Mouse (Mus musculus): Measurements from ENCODE around the gene Gna13. TPM values are rescaled to one million over a fixed set of nuclear protein-coding genes. Genes with fewer than 3 reads are reported as not detected.

Gna13 gene
- total and polyA plus RNA-seq, 3 experiments, result 32.2 to 57.6 (median 39.3) TPM

- Histone ChIP-seq H3K4me2 (ENCODE audit: insufficient read depth, low read depth, poor library complexity, severe bottlenecking) (no peak overlapping the region), H3K36me3 (replicated peaks in 1 of 2; ENCODE audit: control insufficient read depth in 1 of 2, insufficient read depth in 1 of 2, low read length in 1 of 2) (peaks cover 0 to 10% of the 10 kb centered on the region in 2 experiments), H3K27ac (ENCODE audit: insufficient read depth, low read depth) (no peak overlapping the region), H3K4me3 (replicated peaks in 1 of 3; ENCODE audit: low read depth in 2 of 3, low read length in 2 of 3, poor library complexity in 1 of 3) (no peak overlapping the region), H3K27me3 (replicated peaks) (no peaks in the 10 kb centered on the region), H3K79me2 (replicated peaks; ENCODE audit: control insufficient read depth, extremely low read depth, insufficient read depth, poor library complexity, severe bottlenecking) (no peaks in the 10 kb centered on the region), H3K9ac (ENCODE audit: insufficient read depth, low read depth) (no peak overlapping the region), H3K4me1 (ENCODE audit: control insufficient read depth in 1 of 2, insufficient read depth in 2 of 2) (peaks cover 12 to 44% of the 10 kb centered on the region in 2 experiments), H3K9me3 (replicated peaks; ENCODE audit: low read length) (no peaks in the 10 kb centered on the region)
- in situ Hi-C loops (cut with MboI; ENCODE audit: low pct_ligation_motif_present, low pct_unique_long_range_greater_than_20kb, low sequenced_read_pairs) (no loop called here), dilution Hi-C loops (cut with MboI; ENCODE audit: extremely low pct_ligation_motif_present, extremely low pct_unique_long_range_greater_than_20kb, low sequenced_read_pairs) (no loop called here)
- DNase-seq (ENCODE audit: extremely low read depth), result no peak
- no peak for TF ChIP-seq MAFK (IDR thresholded peaks at IDR 0.05; ENCODE audit: insufficient replicate concordance, low read length)
- TF ChIP-seq MXI1 (IDR thresholded peaks at IDR 0.05; ENCODE audit: low read depth, low read length), result no peak
- no peak for TF ChIP-seq CTCF (conservative IDR thresholded peaks at IDR 0.05 in 1 of 2, IDR thresholded peaks at IDR 0.05 in 1 of 2; ENCODE audit: low read depth in 2 of 2, low read length in 2 of 2)
- no peak for TF ChIP-seq SIN3A (IDR thresholded peaks at IDR 0.05; ENCODE audit: low read length)
- no peak for TF ChIP-seq MYC (IDR thresholded peaks at IDR 0.05; ENCODE audit: low read depth, low read length)
- no peak for TF ChIP-seq MAZ (IDR thresholded peaks at IDR 0.05; ENCODE audit: low read depth, low read length)
- no peak for TF ChIP-seq GABPA (IDR thresholded peaks at IDR 0.05; ENCODE audit: insufficient replicate concordance, low read depth, low read length)
- no peak for TF ChIP-seq HCFC1 (IDR thresholded peaks at IDR 0.05; ENCODE audit: low read depth, low read length)
- no peak for TF ChIP-seq PAX5 (IDR thresholded peaks at IDR 0.05; ENCODE audit: low read length)
- TF ChIP-seq ETS1 (conservative IDR thresholded peaks at IDR 0.05; ENCODE audit: low read depth, low read length), result no peak
- no peak for TF ChIP-seq USF2 (conservative IDR thresholded peaks at IDR 0.05; ENCODE audit: low read depth, low read length)
- TF ChIP-seq MAX (IDR thresholded peaks at IDR 0.05; ENCODE audit: low read length), result no peak
- TF ChIP-seq MEF2A (IDR thresholded peaks at IDR 0.05; ENCODE audit: borderline replicate concordance, low read depth, low read length), result no peak
- TF ChIP-seq USF1 (IDR thresholded peaks at IDR 0.05; ENCODE audit: low read depth, low read length), result no peak
- TF ChIP-seq TCF12 (IDR thresholded peaks at IDR 0.05; ENCODE audit: low read depth, low read length), result no peak
- no peak for TF ChIP-seq ZKSCAN1 (IDR thresholded peaks at IDR 0.05; ENCODE audit: borderline replicate concordance, low read depth, low read length)
- TF ChIP-seq ZMIZ1 (IDR thresholded peaks at IDR 0.05; ENCODE audit: low read depth, low read length), result no peak
- TF ChIP-seq ZC3H11A (IDR thresholded peaks at IDR 0.05; ENCODE audit: low read depth, low read length), result no peak
- TF ChIP-seq NRF1 (IDR thresholded peaks at IDR 0.05; ENCODE audit: low read depth, low read length), result no peak
These were observed 5.5 kb upstream of the Gna13 start for GRCm38 (mm10) chr11:109357171-109357570.

DNA sequence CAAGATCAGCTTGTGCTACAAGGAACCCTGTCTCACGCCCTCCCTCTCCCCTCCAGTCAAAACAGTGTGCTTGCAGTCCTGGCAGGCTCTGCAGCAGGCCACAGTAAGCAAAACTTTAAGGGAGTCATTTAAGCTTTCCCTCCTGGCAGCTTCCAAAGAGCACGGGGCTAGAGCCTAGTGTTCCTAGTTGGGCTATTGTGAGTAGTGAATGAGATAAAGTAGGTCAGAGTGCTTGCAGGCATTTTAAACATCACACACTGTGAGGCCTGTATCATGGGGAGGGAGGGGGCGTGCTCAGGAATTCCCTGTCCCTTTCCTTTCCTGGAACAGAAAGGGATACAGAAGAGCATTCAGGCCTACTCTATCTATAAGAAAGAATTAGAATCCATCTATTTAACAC is 4.1 kb upstream of the Gna13 start:
- H3K27ac ChIP-seq (ENCODE audit: insufficient read depth, low read depth), result no peak overlapping the region

More for the DNA sequence above, 4.1 kb upstream of the Gna13 start:
- H3K36me3 ChIP-seq (replicated peaks in 1 of 2; ENCODE audit: control insufficient read depth in 1 of 2, insufficient read depth in 1 of 2, low read length in 1 of 2), result peaks cover 0 to 10% of the 10 kb centered on the region in 2 experiments
- no peak for DNase-seq (ENCODE audit: extremely low read depth)
- H3K4me3 ChIP-seq (replicated peaks in 1 of 3; ENCODE audit: low read depth in 2 of 3, low read length in 2 of 3, poor library complexity in 1 of 3), result no peak overlapping the region
- H3K79me2 ChIP-seq (replicated peaks; ENCODE audit: control insufficient read depth, extremely low read depth, insufficient read depth, poor library complexity, severe bottlenecking), result 0 out of 2 replicates have a peak, but pooled peaks cover 4% of the 10 kb centered on the region
- no peaks in the 10 kb centered on the region for H3K27me3 ChIP-seq (replicated peaks)
- H3K9ac ChIP-seq (ENCODE audit: insufficient read depth, low read depth), result no peak overlapping the region
- TF ChIP-seq JUN (IDR thresholded peaks at IDR 0.05; ENCODE audit: insufficient read depth, low read depth, low read length) (no peak), CHD2 (IDR thresholded peaks at IDR 0.05; ENCODE audit: low read length) (no peak), KAT2A (IDR thresholded peaks at IDR 0.05; ENCODE audit: insufficient replicate concordance, low read length) (no peak), RAD21 (IDR thresholded peaks at IDR 0.05; ENCODE audit: low read depth, low read length) (no peak)
- dilution Hi-C loops (cut with MboI; ENCODE audit: extremely low pct_ligation_motif_present, extremely low pct_unique_long_range_greater_than_20kb, low sequenced_read_pairs) (no loop called here), in situ Hi-C loops (cut with MboI; ENCODE audit: low pct_ligation_motif_present, low pct_unique_long_range_greater_than_20kb, low sequenced_read_pairs) (no loop called here)
- peaks cover 12 to 39% of the 10 kb centered on the region in 2 experiments for H3K4me1 ChIP-seq (ENCODE audit: control insufficient read depth in 1 of 2, insufficient read depth in 2 of 2)
- H3K4me2 ChIP-seq (ENCODE audit: insufficient read depth, low read depth, poor library complexity, severe bottlenecking), result no peak overlapping the region
- H3K9me3 ChIP-seq (replicated peaks; ENCODE audit: low read length), result no peaks in the 10 kb centered on the region

Measured in CH12.LX (cell line).